9 mouse cellular contexts compared by ENCODE assay signal in genomic region chr8:121117906-121118305, GRCm38 (mm10). TPM values are rescaled to one million over a fixed set of nuclear protein-coding genes. Genes with fewer than 3 reads are reported as not detected.
A peak's percentile ranks its signal among the peaks of the same experiment; 100 is the strongest.
DNase-seq lines count a peak whose midpoint lies in the region; ATAC-seq lines count a peak whose summit lies in the region.
"Had no signal": no experiment of that assay in that cellular context is flagged by ENCODE, and none has a peak within 500 bp of the region (broad histone marks: within the 10 kb centered on the region; RNA-seq: fewer than 3 reads in every experiment).

No protein-coding gene starts in this region.

- H3K36me3 ChIP-seq in midbrain, embryonic 10.5 days: no peaks in the 10 kb centered on the region
- H3K36me3 ChIP-seq in midbrain, embryonic 14.5 days (ENCODE audit: control insufficient read depth, insufficient read depth, low read length): no peaks in the 10 kb centered on the region
- H3K36me3 ChIP-seq in limb, embryonic 10.5 days: no peaks in the 10 kb centered on the region
- no peaks in the 10 kb centered on the region for H3K36me3 ChIP-seq in stomach, embryonic 16.5 days (ENCODE audit: control insufficient read depth, insufficient read depth, low read length)

- no peak overlapping the region for H3K9ac ChIP-seq in midbrain, embryonic 14.5 days (replicated peaks; ENCODE audit: low read length)
- no peak overlapping the region for H3K9ac ChIP-seq in stomach, embryonic 16.5 days (ENCODE audit: low read length)

- under 1% methylated on average over 28 of the region's 28 CpGs for WGBS in midbrain, embryonic 10.5 days
- under 1% methylated on average over 28 of the region's 28 CpGs for WGBS in midbrain, embryonic 14.5 days
- WGBS in limb, embryonic 10.5 days: under 1% methylated on average over 28 of the region's 28 CpGs
- WGBS in stomach, embryonic 16.5 days: 3% methylated on average over 28 of the region's 28 CpGs

- H3K4me3 ChIP-seq in midbrain, embryonic 10.5 days: peak overlapping the region; percentile 59
- no peak overlapping the region for H3K4me3 ChIP-seq in midbrain, embryonic 14.5 days (replicated peaks; ENCODE audit: low read depth, low read length)
- peak overlapping the region; percentile 59 for H3K4me3 ChIP-seq in limb, embryonic 10.5 days
- peak overlapping the region; percentile 56 for H3K4me3 ChIP-seq in stomach, embryonic 16.5 days (replicated peaks; ENCODE audit: low read length)

- intact Hi-C loops in gastrocnemius, postnatal 36 days (cut with DNase I): loop anchor here (5.0 kb wide), 1 partner anchor 94 kb away; no protein-coding TSS in a partner anchor

- H3K27me3 ChIP-seq in midbrain, embryonic 10.5 days (ENCODE audit: low read depth, poor library complexity, severe bottlenecking): peaks cover 100% of the 10 kb centered on the region
- H3K27me3 ChIP-seq in midbrain, embryonic 14.5 days (ENCODE audit: control insufficient read depth, insufficient read depth, low read length): peaks cover 95% of the 10 kb centered on the region
- H3K27me3 ChIP-seq in limb, embryonic 10.5 days (ENCODE audit: low read depth, poor library complexity, severe bottlenecking): peaks cover 97% of the 10 kb centered on the region
- peaks cover 87% of the 10 kb centered on the region for H3K27me3 ChIP-seq in stomach, embryonic 16.5 days (ENCODE audit: control insufficient read depth, insufficient read depth, low read length)

- H3K4me2 ChIP-seq in midbrain, embryonic 14.5 days (ENCODE audit: low read length): no peak overlapping the region; the same call in 1 of the 2 replicates
- peak overlapping the region; percentile 96 for H3K4me2 ChIP-seq in stomach, embryonic 16.5 days (ENCODE audit: low read depth, low read length)

- no peak overlapping the region for H3K27ac ChIP-seq in midbrain, embryonic 10.5 days (replicated peaks)
- no peak overlapping the region for H3K27ac ChIP-seq in midbrain, embryonic 14.5 days (replicated peaks; ENCODE audit: low read depth, low read length)
- H3K27ac ChIP-seq in limb, embryonic 10.5 days: peak overlapping the region; percentile 78
- no peak overlapping the region for H3K27ac ChIP-seq in stomach, embryonic 16.5 days (ENCODE audit: low read length)

- DNase-seq in embryo, embryonic 10 days (ENCODE audit: low spot score): peak; percentile 56
- no peak for DNase-seq in embryo, embryonic 11 days
- peak; percentile 47 for DNase-seq in midbrain, embryonic 10.5 days (ENCODE audit: low spot score)
- no peak for DNase-seq in midbrain, embryonic 14.5 days
- DNase-seq in limb, embryonic 10.5 days (ENCODE audit: low spot score): peak; percentile 67
- DNase-seq in gastrocnemius, postnatal 36 days: no peak
- DNase-seq in layer of hippocampus, postnatal 10 days (ENCODE audit: low spot score in 2 of 2): no peak
- DNase-seq: adrenal gland, postnatal 14 days had no signal

- no peak for ATAC-seq in midbrain, embryonic 14.5 days (ENCODE audit: low FRiP score, low TSS enrichment)
- no peak for ATAC-seq in stomach, embryonic 16.5 days (ENCODE audit: insufficient read depth, low FRiP score)

- H3K9me3 ChIP-seq in midbrain, embryonic 10.5 days (replicated peaks): no peaks in the 10 kb centered on the region
- H3K9me3 ChIP-seq in midbrain, embryonic 14.5 days (ENCODE audit: control insufficient read depth, low read length): no peaks in the 10 kb centered on the region
- no peaks in the 10 kb centered on the region for H3K9me3 ChIP-seq in limb, embryonic 10.5 days (replicated peaks)
- H3K9me3 ChIP-seq in stomach, embryonic 16.5 days (replicated peaks; ENCODE audit: control insufficient read depth, low read length): no peaks in the 10 kb centered on the region

- peaks cover 27% of the 10 kb centered on the region for H3K4me1 ChIP-seq in midbrain, embryonic 10.5 days
- peaks cover 3% of the 10 kb centered on the region; the same call in 1 of the 2 replicates for H3K4me1 ChIP-seq in midbrain, embryonic 14.5 days (ENCODE audit: control insufficient read depth, insufficient read depth, low read length)
- peaks cover 64% of the 10 kb centered on the region for H3K4me1 ChIP-seq in limb, embryonic 10.5 days
- H3K4me1 ChIP-seq in stomach, embryonic 16.5 days (ENCODE audit: control insufficient read depth, insufficient read depth, low read length): peaks cover 19% of the 10 kb centered on the region; the same call in 1 of the 2 replicates

RNA-seq across cellular contexts. Expression of gene Foxc2, which starts 1.9 kb away (rescaled TPM):
- polyA plus RNA-seq in midbrain, embryonic 10.5 days (2016; fragmentation: Nextera tagmentation; extraction: Ambion mirVana): 5.1 and 6.1 TPM in 2 replicates
- polyA plus RNA-seq in midbrain, embryonic 14.5 days (2014; fragmentation: Nextera tagmentation; extraction: Ambion mirVana): 1.5 TPM in 1 of 2 replicates, not detected in the other
- 2.3 and 3.3 TPM in 2 replicates for polyA plus RNA-seq in limb, embryonic 10.5 days (2016; fragmentation: Nextera tagmentation; extraction: Ambion mirVana)
- polyA plus RNA-seq in stomach, embryonic 16.5 days (2015; fragmentation: Nextera tagmentation; extraction: Ambion mirVana): 0.12 and 0.14 TPM in 2 replicates
- total RNA-seq in gastrocnemius, postnatal 36 days (2021): under 1 TPM; 0.18 to 0.27 TPM
- total RNA-seq in layer of hippocampus, postnatal 10 days (2021): 1 to 10 TPM; 1.5 to 2.5 TPM

RNA-seq across cellular contexts. Expression of gene Mthfsd, which starts 9.7 kb away (rescaled TPM):
- polyA plus RNA-seq in midbrain, embryonic 10.5 days (2016; fragmentation: Nextera tagmentation; extraction: Ambion mirVana): 66.3 and 66.8 TPM in 2 replicates
- 50.2 and 52.5 TPM in 2 replicates for polyA plus RNA-seq in midbrain, embryonic 14.5 days (2014; fragmentation: Nextera tagmentation; extraction: Ambion mirVana)
- polyA plus RNA-seq in limb, embryonic 10.5 days (2016; fragmentation: Nextera tagmentation; extraction: Ambion mirVana): 58.5 and 67.6 TPM in 2 replicates
- 51.1 and 57.5 TPM in 2 replicates for polyA plus RNA-seq in stomach, embryonic 16.5 days (2015; fragmentation: Nextera tagmentation; extraction: Ambion mirVana)
- 10 to 100 TPM; 11.1 to 13.9 TPM for total RNA-seq in gastrocnemius, postnatal 36 days (2021)
- 10 to 100 TPM; 28.1 to 29.3 TPM for total RNA-seq in layer of hippocampus, postnatal 10 days (2021)

RNA-seq across cellular contexts. Expression of gene Foxl1, which starts 9.8 kb away (rescaled TPM):
- 1.1 TPM in 2 replicates for polyA plus RNA-seq in midbrain, embryonic 10.5 days (2016; fragmentation: Nextera tagmentation; extraction: Ambion mirVana)
- not detected in 2 replicates for polyA plus RNA-seq in midbrain, embryonic 14.5 days (2014; fragmentation: Nextera tagmentation; extraction: Ambion mirVana)
- polyA plus RNA-seq in limb, embryonic 10.5 days (2016; fragmentation: Nextera tagmentation; extraction: Ambion mirVana): 0.13 and 0.15 TPM in 2 replicates
- polyA plus RNA-seq in stomach, embryonic 16.5 days (2015; fragmentation: Nextera tagmentation; extraction: Ambion mirVana): 3.4 and 4.0 TPM in 2 replicates
- not detected for total RNA-seq in gastrocnemius, postnatal 36 days (2021)
- under 1 TPM in 1 of 2 experiments, not detected in 1; 0.21 TPM for total RNA-seq in layer of hippocampus, postnatal 10 days (2021)

RNA-seq across cellular contexts. Expression of gene Foxf1, which starts 33.7 kb away (rescaled TPM):
- polyA plus RNA-seq in midbrain, embryonic 10.5 days (2016; fragmentation: Nextera tagmentation; extraction: Ambion mirVana): 0.17 and 1.1 TPM in 2 replicates
- polyA plus RNA-seq in midbrain, embryonic 14.5 days (2014; fragmentation: Nextera tagmentation; extraction: Ambion mirVana): 0.12 and 0.97 TPM in 2 replicates
- polyA plus RNA-seq in limb, embryonic 10.5 days (2016; fragmentation: Nextera tagmentation; extraction: Ambion mirVana): 0.48 and 4.4 TPM in 2 replicates
- 98.1 and 101 TPM in 2 replicates for polyA plus RNA-seq in stomach, embryonic 16.5 days (2015; fragmentation: Nextera tagmentation; extraction: Ambion mirVana)
- total RNA-seq in gastrocnemius, postnatal 36 days (2021): not detected
- total RNA-seq in layer of hippocampus, postnatal 10 days (2021): 1 to 10 TPM; 1.3 to 1.4 TPM

Comparison
In these comparisons a context has a peak if more than half of its experiments do, and no peak if none do; other contexts are left out.
1. DNase-seq: peak in embryo, embryonic 10 days (single experiment), midbrain, embryonic 10.5 days (single experiment) and limb, embryonic 10.5 days (single experiment); none in embryo, embryonic 11 days (single experiment), midbrain, embryonic 14.5 days (single experiment), gastrocnemius, postnatal 36 days (0 of 2) and layer of hippocampus, postnatal 10 days (0 of 2).